Mouse (Mus musculus): ENCODE measurements around the gene Kbtbd6. TPM values are rescaled to one million over a fixed set of nuclear protein-coding genes. Genes with fewer than 3 reads are reported as not detected.

Kbtbd6 gene
- total RNA-seq (2023) = under 1 TPM; 0.39 to 0.70 TPM

DNA sequence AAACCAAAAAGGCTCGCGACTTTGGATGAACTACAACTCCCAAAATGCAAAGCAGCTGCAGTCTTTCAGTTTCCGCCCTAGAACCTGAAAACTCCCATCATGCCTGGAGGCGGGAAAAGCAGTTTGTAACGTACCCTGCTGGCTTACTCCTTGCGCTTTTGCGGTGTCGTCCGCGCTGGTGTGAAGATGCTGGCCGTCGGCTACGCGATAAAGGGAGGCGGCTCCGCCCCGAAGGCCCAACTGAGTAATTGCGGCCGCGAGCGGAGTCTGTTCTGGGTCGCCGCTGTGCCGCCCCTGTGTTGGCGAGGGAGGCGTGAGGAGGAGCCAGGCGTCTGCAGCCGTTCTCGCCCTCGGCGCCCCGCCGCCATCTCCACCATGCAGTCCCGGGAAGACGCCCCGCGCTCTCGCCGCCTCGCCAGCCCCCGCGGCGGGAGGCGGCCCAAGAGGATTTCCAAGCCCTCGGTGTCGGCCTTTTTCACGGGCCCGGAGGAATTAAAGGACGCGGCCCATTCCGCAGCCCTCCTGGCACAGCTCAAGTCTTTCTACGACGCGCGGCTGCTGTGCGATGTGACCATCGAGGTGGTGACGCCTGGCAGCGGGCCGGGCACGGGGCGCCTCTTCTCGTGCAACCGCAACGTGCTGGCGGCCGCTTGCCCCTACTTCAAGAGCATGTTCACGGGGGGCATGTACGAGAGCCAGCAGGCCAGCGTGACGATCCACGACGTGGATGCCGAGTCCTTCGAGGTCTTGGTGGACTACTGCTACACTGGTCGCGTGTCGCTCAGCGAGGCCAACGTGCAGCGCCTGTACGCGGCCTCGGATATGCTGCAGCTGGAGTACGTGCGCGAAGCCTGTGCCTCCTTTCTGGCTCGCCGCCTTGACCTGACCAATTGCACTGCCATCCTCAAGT is at the start of gene Kbtbd6:
Kbtbd6 (plus strand) TSS at position 155 of the 910 bp plus-strand sequence.

DNA sequence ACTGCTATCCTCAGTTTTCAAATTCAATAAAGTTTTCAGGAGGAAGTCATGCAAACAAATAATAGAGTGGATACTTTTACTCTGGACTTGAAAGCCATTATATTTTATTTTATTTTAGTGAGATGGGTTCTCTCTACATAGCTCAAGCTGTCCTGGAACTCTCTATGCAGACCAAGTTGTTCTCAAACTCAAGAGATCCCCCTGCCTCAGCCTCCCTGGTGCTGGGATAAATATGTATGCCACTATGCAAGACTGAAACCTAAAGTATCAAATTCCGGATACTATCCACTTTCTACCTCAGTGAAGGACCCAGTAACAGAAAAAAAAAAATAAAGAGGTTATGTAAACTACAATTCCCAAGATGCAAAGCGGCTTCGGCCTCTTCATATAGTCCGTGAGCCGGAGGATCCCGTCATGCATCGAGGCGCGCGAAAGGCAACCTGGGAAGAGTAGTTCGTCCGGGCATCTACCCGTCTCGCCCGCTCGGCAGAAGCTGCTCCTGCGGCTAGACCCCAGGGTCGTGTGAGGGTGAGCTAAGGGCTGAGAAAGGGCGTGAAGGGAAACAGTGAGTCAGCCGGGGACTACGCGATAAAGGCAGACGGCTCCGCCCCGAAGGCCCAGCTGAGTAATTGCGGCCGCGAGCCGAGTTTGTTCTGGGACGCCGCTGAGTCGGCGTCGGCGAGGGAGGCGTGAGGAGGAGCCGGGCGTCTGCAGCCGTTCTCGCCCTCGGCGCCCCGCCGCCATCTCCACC is 25.5 kb upstream of the Kbtbd6 start, which contains the start of gene Kbtbd7:
Kbtbd7 (plus strand) TSS at position 533 of the 751 bp plus-strand sequence.

DNA sequence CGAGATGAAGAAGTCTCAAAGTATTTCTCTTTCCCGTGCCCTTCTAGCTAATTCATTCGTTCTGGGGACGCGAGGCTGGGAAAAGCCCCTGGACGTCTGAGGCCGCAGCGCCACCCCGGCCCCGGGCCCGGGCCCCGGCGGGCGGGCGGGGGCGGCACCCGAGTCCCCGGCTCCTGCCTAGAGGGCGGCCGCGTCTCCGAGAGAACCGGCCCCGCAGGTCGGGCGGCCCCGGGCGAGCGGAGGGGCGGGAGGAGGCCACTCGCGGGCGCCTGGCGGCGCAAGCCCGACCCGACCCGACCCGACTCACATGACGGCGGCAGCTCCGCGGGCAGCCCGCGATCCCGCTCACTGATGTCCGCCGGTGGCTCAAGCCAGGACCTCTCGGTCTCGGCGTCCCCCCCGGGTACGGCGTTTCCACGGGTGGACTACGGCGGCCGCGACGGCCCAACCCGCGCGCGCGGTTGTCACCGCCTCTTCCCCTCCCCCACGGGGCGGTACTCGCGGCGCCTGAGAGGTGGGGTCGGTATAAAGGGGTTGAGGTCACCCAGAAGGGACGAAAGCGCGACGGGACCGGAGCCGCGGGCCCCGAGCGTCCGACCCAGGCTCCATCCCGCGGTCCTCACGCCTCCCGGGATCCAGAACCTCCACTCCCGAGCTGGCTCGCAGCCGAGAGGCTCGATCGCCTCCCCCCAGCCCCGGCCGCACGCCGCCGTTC is 29.1 kb downstream of the Kbtbd6 start, which contains the start of gene Elf1:
Elf1 (plus strand) TSS at position 571 of the 715 bp plus-strand sequence.

DNA sequence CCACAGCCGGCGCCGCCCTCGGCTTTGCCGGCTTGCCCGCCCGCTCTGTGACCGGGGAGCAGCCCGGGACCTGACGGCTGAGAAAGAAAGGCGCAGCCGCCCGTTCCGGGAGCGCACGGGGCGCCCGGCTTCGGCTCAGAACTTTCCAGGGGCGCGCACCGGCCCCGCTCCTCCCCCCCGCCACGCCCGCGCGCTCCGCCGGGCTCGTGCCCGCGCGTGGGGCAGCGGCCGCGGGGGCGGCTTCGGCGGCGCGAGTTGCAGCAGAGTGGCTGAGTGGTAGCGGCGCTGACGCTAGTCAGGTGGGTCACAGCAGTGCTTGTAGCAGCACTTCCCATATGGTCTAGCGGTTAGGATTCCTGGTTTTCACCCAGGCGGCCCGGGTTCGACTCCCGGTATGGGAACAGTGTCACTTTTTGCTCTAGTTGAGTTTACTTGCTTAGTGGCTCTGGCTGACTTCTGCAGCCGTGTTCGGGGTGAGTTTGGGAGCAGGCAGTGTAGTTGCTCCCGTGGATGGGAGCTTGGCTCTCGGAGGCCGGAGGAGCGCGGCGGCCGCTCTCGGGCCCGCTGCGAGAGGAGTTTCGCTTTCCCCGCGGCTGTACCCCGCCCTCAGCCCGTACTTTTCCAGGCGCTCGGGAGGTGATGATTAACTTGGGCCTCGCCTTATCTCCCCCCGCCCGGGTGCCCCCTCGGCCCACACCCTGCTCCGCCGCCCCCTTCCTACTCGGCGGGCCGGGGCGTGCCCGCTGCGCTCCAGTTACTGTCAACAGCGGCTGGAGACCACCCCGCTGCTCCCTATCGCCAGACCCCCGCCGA is 29.9 kb downstream of the Kbtbd6 start, which contains the start of gene Wbp4:
Wbp4 (minus strand) TSS at position 182 of the 813 bp plus-strand sequence.

Other genes starting within 250 kb of the Kbtbd6 start
- not detected for gene Zfp957, start 204.5 kb upstream of the Kbtbd6 start, total RNA-seq (2023)
- gene Rgcc, start 150.2 kb upstream of the Kbtbd6 start, total RNA-seq (2023) = 10 to 100 TPM in 1 of 2 experiments, 1 to 10 TPM in 1; 6.6 to 15.9 TPM
- gene Naa16, start 61.1 kb upstream of the Kbtbd6 start, total RNA-seq (2023) = 10 to 100 TPM; 50.8 to 53.3 TPM
- 1 to 10 TPM; 1.7 to 2.9 TPM for gene Mtrf1, start 54.1 kb upstream of the Kbtbd6 start, total RNA-seq (2023)
- 10 to 100 TPM; 18.5 to 20.6 TPM for gene Kbtbd7, start 25.3 kb upstream of the Kbtbd6 start, total RNA-seq (2023)
- 100 to 1,000 TPM; 194 to 200 TPM for gene Elf1, start 29.4 kb downstream of the Kbtbd6 start, total RNA-seq (2023)
- gene Wbp4, start 29.7 kb downstream of the Kbtbd6 start, total RNA-seq (2023) = 10 to 100 TPM; 33.3 to 33.6 TPM
- gene Sugt1, start 135.9 kb downstream of the Kbtbd6 start, total RNA-seq (2023) = 10 to 100 TPM; 54.9 to 71.3 TPM
- gene Cnmd, start 210.3 kb downstream of the Kbtbd6 start, total RNA-seq (2023) = not detected